Mouse (Mus musculus): Measurements from ENCODE around the gene Ndufa3. TPM values are rescaled to one million over a fixed set of nuclear protein-coding genes. Genes with fewer than 3 reads are reported as not detected.

Ndufa3 gene
- total RNA-seq, 2 experiments from 2014 or later, result 577 to 589 TPM

Small RNAs within 50 kb of the gene (microRNA-seq; reads per million reads assigned to microRNA genes)
- gene Gm25100 (0 reads per million in 2 experiments), gene Mir3572 (4.4 to 4.5 reads per million in 2 experiments)

Other genes starting within 250 kb of the Ndufa3 start
- 100 to 1,000 TPM; 406 to 411 TPM for gene Cacng8, start 226.7 kb upstream of the Ndufa3 start, total RNA-seq (2021)
- gene Cacng6, start 193.2 kb upstream of the Ndufa3 start, total RNA-seq (2021), result 1 to 10 TPM; 1.5 to 1.6 TPM
- gene Tarm1, start 114.7 kb upstream of the Ndufa3 start, total RNA-seq (2021), result not detected
- 1 to 10 TPM in 1 of 2 experiments, under 1 TPM in 1; 0.80 to 1.4 TPM for gene Oscar, start 1.2 kb upstream of the Ndufa3 start, total RNA-seq (2021)
- gene Tfpt, start 12.6 kb downstream of the Ndufa3 start, total RNA-seq (2021), result 10 to 100 TPM; 32.0 to 49.6 TPM
- 10 to 100 TPM; 52.9 to 56.3 TPM for gene Prpf31, start 12.6 kb downstream of the Ndufa3 start, total RNA-seq (2021)
- gene Cnot3, start 27.9 kb downstream of the Ndufa3 start, total RNA-seq (2021), result 10 to 100 TPM; 62.1 to 74.5 TPM
- gene Leng1, start 48.5 kb downstream of the Ndufa3 start, total RNA-seq (2021), result 1 to 10 TPM; 5.2 to 6.2 TPM
- 10 to 100 TPM in 1 of 2 experiments, 1 to 10 TPM in 1; 7.5 to 11.6 TPM for gene Tmc4, start 60.2 kb downstream of the Ndufa3 start, total RNA-seq (2021)
- gene Tsen34, start 75.5 kb downstream of the Ndufa3 start, total RNA-seq (2021), result 10 to 100 TPM; 79.0 to 83.4 TPM
- 100 to 1,000 TPM; 154 to 158 TPM for gene Mboat7, start 76.2 kb downstream of the Ndufa3 start, total RNA-seq (2021)
- 100 to 1,000 TPM; 396 to 403 TPM for gene Rps9, start 86.6 kb downstream of the Ndufa3 start, total RNA-seq (2021)
- under 1 TPM; 0.12 to 0.15 TPM for gene Pirb, start 103.0 kb downstream of the Ndufa3 start, total RNA-seq (2021)
- not detected for gene Gm15448, start 208.3 kb downstream of the Ndufa3 start, total RNA-seq (2021)
- not detected for gene Pira2, start 227.7 kb downstream of the Ndufa3 start, total RNA-seq (2021)